Mouse (Mus musculus) kidney, embryonic 15.5 days (tissue): ENCODE measurements around the gene Rnf41. TPM values are rescaled to one million over a fixed set of nuclear protein-coding genes. Genes with fewer than 3 reads are reported as not detected.

Experiments
- ATAC-seq: fragments of 200-750 bp; cut with Nextera tagmentation; replicated peaks from 2 replicates; pipeline ENCODE4 v1.8.0; 2017; ENCODE audit warnings: moderate TSS enrichment; ENCODE audit not compliant: low FRiP score
- H3K27ac ChIP-seq: fragments of 300-500 bp; sonication (generic); 2 replicates; pipeline ENCODE4 v1.5.1; 2015; ENCODE audit warnings: mild to moderate bottlenecking, inconsistent platforms
- H3K27me3 ChIP-seq: fragments of 300-500 bp; sonication (generic); 2 replicates; pipeline ENCODE4 v1.6.1; 2015; ENCODE audit warnings: inconsistent platforms
- H3K36me3 ChIP-seq: fragments of 300-500 bp; sonication (generic); 2 replicates; pipeline ENCODE4 v1.6.1; 2015; ENCODE audit warnings: inconsistent platforms
- H3K4me1 ChIP-seq: fragments of 300-500 bp; sonication (generic); 2 replicates; pipeline ENCODE4 v1.6.1; 2015; ENCODE audit warnings: inconsistent platforms
- H3K4me2 ChIP-seq: fragments of 300-500 bp; sonication (generic); 2 replicates; pipeline ENCODE4 v1.6.1; 2015; ENCODE audit warnings: moderate library complexity, mild to moderate bottlenecking, inconsistent platforms
- H3K4me3 ChIP-seq: fragments of 300-500 bp; sonication (generic); replicated peaks from 2 replicates; pipeline ENCODE4 v1.5.1; 2015; ENCODE audit warnings: mild to moderate bottlenecking, inconsistent platforms
- H3K9ac ChIP-seq: fragments of 300-500 bp; sonication (generic); 2 replicates; pipeline ENCODE4 v1.6.1; 2015; ENCODE audit warnings: mild to moderate bottlenecking, inconsistent platforms
- H3K9me3 ChIP-seq: fragments of 300-500 bp; sonication (generic); replicated peaks from 2 replicates; pipeline ENCODE4 v1.6.1; 2016; ENCODE audit warnings: inconsistent platforms
- WGBS: fragments of 180-500 bp; shearing (Covaris S2); methylation state at CpG from one replicate; pipeline ENCODE4 v1.1.7; 2015; ENCODE audit warnings: mixed read lengths; 5-methylcytosine and 5-hydroxymethylcytosine counted together
- microRNA-seq: library from miRNA; unstranded; fragments of <30 nt; microRNA quantifications from one replicate; pipeline ENCODE4, GENCODE M21; 2016
- polyA plus RNA-seq: library from polyadenylated mRNA; unstranded; fragments of >200 nt; fragmentation: Nextera tagmentation; extraction: Ambion mirVana; gene quantifications from 2 replicates; pipeline ENCODE4 v1.2.1, GENCODE M21; 2015

The Rnf41 gene
- polyA plus RNA-seq, 1 experiment from 2014 or later: 45.1 TPM

- peaks cover 60% of the 10 kb centered on the region for H3K36me3 ChIP-seq
- no peaks in the 10 kb centered on the region for H3K9me3 ChIP-seq
- H3K9ac ChIP-seq: peak overlapping the region; percentile 27; the same call in 1 of the 2 replicates
- H3K4me2 ChIP-seq: peak overlapping the region; percentile 83
- H3K27me3 ChIP-seq: no peaks in the 10 kb centered on the region
- 33% methylated on average over 5 of the region's 5 CpGs for WGBS
- peak overlapping the region; percentile 100 for H3K27ac ChIP-seq
- no peak for ATAC-seq
- peak overlapping the region; percentile 89; the same call in 1 of the 2 replicates for H3K4me3 ChIP-seq
- H3K4me1 ChIP-seq: peaks cover 42% of the 10 kb centered on the region
Observed at GRCm38 (mm10) chr10:128490912-128491311, 79.5 kb downstream of the Rnf41 start.

Small RNA genes within 50 kb of the gene (microRNA-seq; reads per million reads assigned to microRNA genes)
- gene Gm25361 (not detected), gene Gm26308 (not detected), gene Mir6914 (0.59 reads per million), gene Mir6915 (0.74 reads per million), gene Mir8105 (0.59 reads per million)

Other genes with a start within 250 kb of the Rnf41 start
- 40.6 and 42.8 TPM in 2 replicates for gene Rbms2, start 231.4 kb upstream of the Rnf41 start, polyA plus RNA-seq
- gene Gls2, start 217.2 kb upstream of the Rnf41 start, polyA plus RNA-seq: 1.4 and 1.8 TPM in 2 replicates
- gene Spryd4, start 199.8 kb upstream of the Rnf41 start, polyA plus RNA-seq: 32.8 and 34.3 TPM in 2 replicates
- gene Mip, start 185.8 kb upstream of the Rnf41 start, polyA plus RNA-seq: not detected in 2 replicates
- gene Timeless, start 179.6 kb upstream of the Rnf41 start, polyA plus RNA-seq: 64.4 and 71.7 TPM in 2 replicates
- gene Apon, start 157.6 kb upstream of the Rnf41 start, polyA plus RNA-seq: 0.40 and 0.45 TPM in 2 replicates
- gene Apof, start 143.0 kb upstream of the Rnf41 start, polyA plus RNA-seq: 0.48 and 2.5 TPM in 2 replicates
- gene Stat2, start 141.1 kb upstream of the Rnf41 start, polyA plus RNA-seq: 11.8 and 14.2 TPM in 2 replicates
- gene Il23a, start 112.9 kb upstream of the Rnf41 start, polyA plus RNA-seq: 0.21 and 0.40 TPM in 2 replicates
- gene Pan2, start 108.3 kb upstream of the Rnf41 start, polyA plus RNA-seq: 38.4 and 41.7 TPM in 2 replicates
- 331 and 361 TPM in 2 replicates for gene Cnpy2, start 89.2 kb upstream of the Rnf41 start, polyA plus RNA-seq
- gene Cs, start 73.9 kb upstream of the Rnf41 start, polyA plus RNA-seq: 200 and 214 TPM in 2 replicates
- 13.7 TPM in 2 replicates for gene Coq10a, start 42.7 kb upstream of the Rnf41 start, polyA plus RNA-seq
- gene Ankrd52, start 34.5 kb upstream of the Rnf41 start, polyA plus RNA-seq: 13.6 and 14.5 TPM in 2 replicates
- gene Slc39a5, start 10.4 kb upstream of the Rnf41 start, polyA plus RNA-seq: 41.5 and 47.1 TPM in 2 replicates
- gene Nabp2, start 165 bp upstream of the Rnf41 start, polyA plus RNA-seq: 82.8 and 92.6 TPM in 2 replicates
- gene Smarcc2, start 47.6 kb downstream of the Rnf41 start, polyA plus RNA-seq: 75.9 and 77.2 TPM in 2 replicates
- 1,170 and 1,259 TPM in 2 replicates for gene Myl6, start 82.5 kb downstream of the Rnf41 start, polyA plus RNA-seq
- gene Myl6b, start 87.0 kb downstream of the Rnf41 start, polyA plus RNA-seq: 4.2 and 4.7 TPM in 2 replicates
- 19.4 and 22.8 TPM in 2 replicates for gene Esyt1, start 114.2 kb downstream of the Rnf41 start, polyA plus RNA-seq
- gene Zc3h10, start 136.1 kb downstream of the Rnf41 start, polyA plus RNA-seq: 16.2 and 17.7 TPM in 2 replicates
- 4,214 and 4,446 TPM in 2 replicates for gene Rpl41, start 137.6 kb downstream of the Rnf41 start, polyA plus RNA-seq
- gene Pa2g4, start 154.3 kb downstream of the Rnf41 start, polyA plus RNA-seq: 205 and 207 TPM in 2 replicates
- gene Erbb3, start 178.0 kb downstream of the Rnf41 start, polyA plus RNA-seq: 9.7 and 10.7 TPM in 2 replicates
- gene Rps26, start 215.1 kb downstream of the Rnf41 start, polyA plus RNA-seq: 752 and 867 TPM in 2 replicates
- gene Ikzf4, start 234.3 kb downstream of the Rnf41 start, polyA plus RNA-seq: 1.9 and 2.2 TPM in 2 replicates